Mouse (Mus musculus) MEL (cell line): ENCODE results near the gene Ccdc80. TPM values are rescaled to one million over a fixed set of nuclear protein-coding genes. Genes with fewer than 3 reads are reported as not detected.

Source experiments
- DNase-seq: peaks from one replicate; pipeline ENCODE4 v3.0.0; 2011; ENCODE audit warnings: low read depth, low spot score
- H3K27ac ChIP-seq: 2 replicates; pipeline ENCODE4 v1.5.1; 2012; ENCODE audit warnings: low read depth, mild to moderate bottlenecking, control low read depth, low read length, moderate library complexity; ENCODE audit not compliant: control insufficient read depth
- H3K27me3 ChIP-seq, 2 experiments: fragments of 150-350 bp in 1 of 2; sonication (generic) in 1 of 2; 2 replicates each; pipeline ENCODE4 v1.6.1; 2012; ENCODE audit warnings: low read length in 2 of 2, mild to moderate bottlenecking in 2 of 2, improper control_type of control experiment in 1 of 2, moderate library complexity in 1 of 2; ENCODE audit not compliant: insufficient read depth in 2 of 2, control insufficient read depth in 1 of 2
- H3K36me3 ChIP-seq, 2 experiments: 2 replicates each; pipeline ENCODE4 v1.6.1; 2012 to 2014; ENCODE audit warnings: low read length in 2 of 2, improper control_type of control experiment in 1 of 2, inconsistent platforms in 1 of 2, mild to moderate bottlenecking in 1 of 2; ENCODE audit not compliant: insufficient read depth in 2 of 2, control insufficient read depth in 1 of 2
- H3K4me1 ChIP-seq, 2 experiments: fragments of 150-350 bp in 1 of 2; sonication (generic) in 1 of 2; 2 replicates each; pipeline ENCODE4 v1.6.1; 2012; ENCODE audit warnings: low read length in 2 of 2, improper control_type of control experiment in 1 of 2, mild to moderate bottlenecking in 1 of 2; ENCODE audit not compliant: insufficient read depth in 2 of 2, control insufficient read depth in 1 of 2
- H3K4me3 ChIP-seq, 2 experiments: fragments of 150-350 bp in 1 of 2; sonication (generic) in 1 of 2; 2 replicates each; pipeline ENCODE4 v1.5.1; 2012; ENCODE audit warnings: low read depth in 2 of 2, low read length in 2 of 2, mild to moderate bottlenecking in 2 of 2, moderate library complexity in 2 of 2, control low read depth in 1 of 2, improper control_type of control experiment in 1 of 2; ENCODE audit not compliant: control insufficient read depth in 1 of 2, insufficient read depth in 1 of 2
- H3K79me2 ChIP-seq: 2 replicates; pipeline ENCODE4 v1.6.1; 2012; ENCODE audit warnings: mild to moderate bottlenecking, low read length, moderate library complexity; ENCODE audit not compliant: control insufficient read depth, poor library complexity, insufficient read depth
- H3K9ac ChIP-seq: 2 replicates; pipeline ENCODE4 v1.6.1; 2012; ENCODE audit warnings: low read depth, mild to moderate bottlenecking, control low read depth, low read length, moderate library complexity; ENCODE audit not compliant: control insufficient read depth, poor library complexity, severe bottlenecking
- H3K9me3 ChIP-seq: fragments of 150-350 bp; sonication (generic); replicated peaks from 2 replicates; pipeline ENCODE4 v1.6.1; 2012; ENCODE audit warnings: mild to moderate bottlenecking, low read length, improper control_type of control experiment, moderate library complexity; ENCODE audit not compliant: insufficient read depth
- BHLHE40 ChIP-seq: IDR thresholded peaks from 2 replicates; pipeline ENCODE4 v1.6.1; 2012; ENCODE audit warnings: low read depth, mild to moderate bottlenecking, inconsistent platforms, low read length, improper control_type of control experiment, borderline replicate concordance
- CHD1 ChIP-seq: IDR thresholded peaks from 2 replicates; pipeline ENCODE4 v1.6.1; 2012; ENCODE audit warnings: low read depth, mild to moderate bottlenecking, inconsistent platforms, low read length, improper control_type of control experiment
- CHD2 ChIP-seq: IDR thresholded peaks from 2 replicates; pipeline ENCODE4 v1.6.1; 2011; ENCODE audit warnings: low read length, improper control_type of control experiment
- E2F4 ChIP-seq: IDR thresholded peaks from 2 replicates; pipeline ENCODE4 v1.6.1; 2011; ENCODE audit warnings: low read depth, low read length, improper control_type of control experiment, borderline replicate concordance
- EP300 ChIP-seq, 2 experiments: IDR thresholded peaks; 2 replicates each; pipeline ENCODE4 v1.6.1; 2011; ENCODE audit warnings: improper control_type of control experiment in 2 of 2, low read length in 2 of 2, low read depth in 1 of 2, mild to moderate bottlenecking in 1 of 2
- ETS1 ChIP-seq: IDR thresholded peaks from 2 replicates; pipeline ENCODE4 v1.6.1; 2012; ENCODE audit warnings: low read depth, mild to moderate bottlenecking, inconsistent platforms, low read length, improper control_type of control experiment, moderate library complexity
- GABPA ChIP-seq: IDR thresholded peaks from 2 replicates; pipeline ENCODE4 v1.6.1; 2012; ENCODE audit warnings: low read depth, mild to moderate bottlenecking, inconsistent platforms, low read length, improper control_type of control experiment, moderate library complexity
- GATA1 ChIP-seq: IDR thresholded peaks from 2 replicates; pipeline ENCODE4 v1.6.1; 2011; ENCODE audit warnings: low read depth, low read length, improper control_type of control experiment
- MAZ ChIP-seq: IDR thresholded peaks from 2 replicates; pipeline ENCODE4 v1.6.1; 2012; ENCODE audit warnings: low read depth, mild to moderate bottlenecking, inconsistent platforms, low read length, improper control_type of control experiment
- MXI1 ChIP-seq: IDR thresholded peaks from 2 replicates; pipeline ENCODE4 v1.6.1; 2011; ENCODE audit warnings: mild to moderate bottlenecking, low read depth, low read length, improper control_type of control experiment
- MYC ChIP-seq: IDR thresholded peaks from 2 replicates; pipeline ENCODE4 v1.6.1; 2011; ENCODE audit warnings: low read depth, mild to moderate bottlenecking, low read length, improper control_type of control experiment, moderate library complexity
- NELFE ChIP-seq: IDR thresholded peaks from 2 replicates; pipeline ENCODE4 v1.6.1; 2011; ENCODE audit warnings: low read depth, low read length, improper control_type of control experiment
- RAD21 ChIP-seq: IDR thresholded peaks from 2 replicates; pipeline ENCODE4 v1.6.1; 2011; ENCODE audit warnings: mild to moderate bottlenecking, low read depth, low read length, improper control_type of control experiment
- SIN3A ChIP-seq: IDR thresholded peaks from 2 replicates; pipeline ENCODE4 v1.6.1; 2012; ENCODE audit warnings: low read length, improper control_type of control experiment, inconsistent platforms
- TAL1 ChIP-seq: IDR thresholded peaks from 2 replicates; pipeline ENCODE4 v1.6.1; 2012; ENCODE audit warnings: mild to moderate bottlenecking, inconsistent platforms, low read length, moderate library complexity, mixed read lengths
- UBTF ChIP-seq: IDR thresholded peaks from 2 replicates; pipeline ENCODE4 v1.6.1; 2012; ENCODE audit warnings: low read depth, mild to moderate bottlenecking, inconsistent platforms, low read length, improper control_type of control experiment, moderate library complexity, borderline replicate concordance; ENCODE audit not compliant: insufficient read depth
- USF2 ChIP-seq, 2 experiments: IDR thresholded peaks; 2 replicates each; pipeline ENCODE4 v1.6.1; 2011 to 2012; ENCODE audit warnings: improper control_type of control experiment in 2 of 2, low read length in 2 of 2, borderline replicate concordance in 1 of 2, inconsistent platforms in 1 of 2, low read depth in 1 of 2, mild to moderate bottlenecking in 1 of 2; ENCODE audit not compliant: insufficient read depth in 1 of 2
- ZKSCAN1 ChIP-seq: IDR thresholded peaks from 2 replicates; pipeline ENCODE4 v1.6.1; 2012; ENCODE audit warnings: low read depth, mild to moderate bottlenecking, inconsistent platforms, low read length, improper control_type of control experiment, moderate library complexity
- ZNF384 ChIP-seq: IDR thresholded peaks from 2 replicates; pipeline ENCODE4 v1.6.1; 2012; ENCODE audit warnings: low read depth, mild to moderate bottlenecking, inconsistent platforms, low read length, improper control_type of control experiment
- polyA plus RNA-seq, 2 experiments: library from polyadenylated mRNA; stranded (reverse) in 1 of 2; unstranded in 1 of 2; fragments of >175 nt in 1 of 2; fragments of >200 nt in 1 of 2; gene quantifications; 2 replicates each; pipeline versions ENCODE4 v1.2.1 to v1.2.4; 2012; ENCODE audit warnings: low replicate concordance in 2 of 2, low read depth in 1 of 2; ENCODE audit not compliant: insufficient read length in 2 of 2, insufficient read depth in 1 of 2, missing spikeins in 1 of 2
- total RNA-seq: library from RNA; depleted of rRNA; stranded (reverse); fragments of 300-350 nt; gene quantifications from 2 replicates; pipeline ENCODE4 v1.2.3, GENCODE M21; 2012; rRNA removed

Ccdc80 gene
- total RNA-seq (not detected in 2 replicates), polyA plus RNA-seq (not detected)

- TF ChIP-seq NELFE: no peak
- TF ChIP-seq UBTF: no peak
- no peak for TF ChIP-seq RAD21
- TF ChIP-seq E2F4: no peak
- no peak for TF ChIP-seq ZKSCAN1
- no peak for TF ChIP-seq USF2 (IDR thresholded peaks at IDR 0.05; ENCODE audit: borderline replicate concordance in 1 of 2, insufficient read depth in 1 of 2, low read depth in 1 of 2, low read length in 2 of 2)
- TF ChIP-seq CHD2: no peak
- TF ChIP-seq GATA1: no peak
- no peak for TF ChIP-seq MAZ
- TF ChIP-seq GABPA: no peak
- TF ChIP-seq SIN3A: no peak
- TF ChIP-seq TAL1: no peak
- TF ChIP-seq ZNF384: no peak
- TF ChIP-seq BHLHE40: no peak
- no peak for DNase-seq
- H3K9me3 ChIP-seq: no peaks in the 10 kb centered on the region
- H3K79me2 ChIP-seq: no peaks in the 10 kb centered on the region
- H3K4me1 ChIP-seq: no peaks in the 10 kb centered on the region; a peak in 1 of 4 replicates
- no peaks in the 10 kb centered on the region for H3K36me3 ChIP-seq
- H3K27ac ChIP-seq: no peak within 1 kb of the TSS
- H3K27me3 ChIP-seq: no peaks in the 10 kb centered on the region; a peak in 2 of 4 replicates
- H3K9ac ChIP-seq: no peak within 1 kb of the TSS
- no peak within 1 kb of the TSS for H3K4me3 ChIP-seq
Measured at GRCm38 (mm10) chr16:45093137-45093731, at the start of gene Ccdc80. Ccdc80 (plus strand) TSS chr16:45093402.

- Histone ChIP-seq H3K27me3 (peaks cover 0 to 3% of the 10 kb centered on the region in 2 experiments; a peak in 2 of 4 replicates), H3K9me3 (no peaks in the 10 kb centered on the region), H3K9ac (no peak overlapping the region), H3K79me2 (no peaks in the 10 kb centered on the region), H3K27ac (no peak overlapping the region), H3K4me1 (no peaks in the 10 kb centered on the region), H3K4me3 (no peak overlapping the region), H3K36me3 (no peaks in the 10 kb centered on the region)
- TF ChIP-seq MXI1 (no peak), ETS1 (no peak), CHD1 (no peak), TAL1 (no peak), BHLHE40 (no peak), GATA1 (no peak), EP300 (IDR thresholded peaks at IDR 0.05; ENCODE audit: low read depth in 1 of 2, low read length in 2 of 2) (no peak), MYC (no peak)
- no peak for DNase-seq
Measured at GRCm38 (mm10) chr16:45044844-45045243, 48.4 kb upstream of the Ccdc80 start.
